In the genomic region with DNA sequence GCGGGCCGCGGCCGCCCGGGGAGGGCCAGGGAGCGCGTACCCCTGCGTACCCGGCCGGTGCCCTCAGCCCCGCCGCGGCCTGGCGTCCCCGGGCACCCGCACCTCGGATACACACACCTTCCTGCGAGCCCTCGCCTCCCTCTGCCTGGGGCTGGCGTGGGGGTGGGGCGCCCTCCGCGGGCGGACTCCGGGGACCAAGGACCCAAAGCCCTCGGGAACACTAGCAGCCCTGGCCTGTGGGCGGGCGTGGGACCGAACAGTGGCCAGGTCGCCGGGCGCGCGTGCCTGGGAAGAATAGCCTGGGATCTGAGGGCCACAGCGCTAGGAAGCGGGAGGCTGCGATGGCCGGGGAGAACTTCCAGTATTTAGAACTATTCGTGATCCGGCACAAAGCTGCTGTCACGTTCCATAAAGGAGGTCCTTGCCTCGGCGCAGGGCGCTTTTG, we compare ENCODE assay signal across 8 mouse cellular contexts. TPM values are rescaled to one million over a fixed set of nuclear protein-coding genes. Genes with fewer than 3 reads are reported as not detected.
DNase-seq lines count a peak whose midpoint lies in the region; ATAC-seq and TF ChIP-seq lines count a peak whose summit lies in the region.

No protein-coding gene starts in this region.

- 0% methylated on average over 44 of the region's 44 CpGs for WGBS in embryonic facial prominence, embryonic 13.5 days
- WGBS in heart, embryonic 14.5 days, result under 1% methylated on average over 44 of the region's 44 CpGs
- under 1% methylated on average over 43 of the region's 44 CpGs for WGBS in kidney, postnatal 0 days
- WGBS in lung, postnatal 0 days, result 0% methylated on average over 36 of the region's 44 CpGs

- H3K4me3 ChIP-seq in embryonic facial prominence, embryonic 13.5 days, result peak overlapping the region; percentile 90
- H3K4me3 ChIP-seq in heart, embryonic 14.5 days (ENCODE audit: control insufficient read depth in 1 of 2, insufficient read depth in 1 of 2, low read depth in 1 of 2, low read length in 2 of 2), result peak overlapping the region; percentile 71 to 97
- peak overlapping the region; percentile 97 for H3K4me3 ChIP-seq in kidney, postnatal 0 days (replicated peaks; ENCODE audit: low read depth, low read length)
- H3K4me3 ChIP-seq in lung, postnatal 0 days (ENCODE audit: low read depth, low read length), result peak overlapping the region; percentile 96

- TF ChIP-seq CTCF in kidney, postnatal 0 days (IDR thresholded peaks at IDR 0.05; ENCODE audit: low read depth), result peak; percentile 2; the same call in 1 of the 2 replicates
- no peak for TF ChIP-seq CTCF in lung, postnatal 0 days (IDR thresholded peaks at IDR 0.05)

- H3K4me2 ChIP-seq in embryonic facial prominence, embryonic 13.5 days, result peak overlapping the region; percentile 78
- H3K4me2 ChIP-seq in heart, embryonic 14.5 days (ENCODE audit: low read length), result peak overlapping the region; percentile 89
- peak overlapping the region; percentile 68 for H3K4me2 ChIP-seq in kidney, postnatal 0 days (ENCODE audit: low read length)
- H3K4me2 ChIP-seq in lung, postnatal 0 days (replicated peaks; ENCODE audit: low read depth, low read length), result peak overlapping the region; percentile 84

- peaks cover 43% of the 10 kb centered on the region for H3K4me1 ChIP-seq in embryonic facial prominence, embryonic 13.5 days
- H3K4me1 ChIP-seq in heart, embryonic 14.5 days (ENCODE audit: control insufficient read depth in 2 of 2, insufficient read depth in 2 of 2, low read length in 2 of 2), result peaks cover 11 to 44% of the 10 kb centered on the region in 2 experiments
- peaks cover 19% of the 10 kb centered on the region for H3K4me1 ChIP-seq in kidney, postnatal 0 days (replicated peaks; ENCODE audit: insufficient read depth, low read length)
- H3K4me1 ChIP-seq in lung, postnatal 0 days (ENCODE audit: insufficient read depth, low read depth, low read length), result peaks cover 13% of the 10 kb centered on the region; the same call in 1 of the 2 replicates

- peak; percentile 36 to 41 for DNase-seq in CD8-positive naive resting alpha-beta T cell, adult 2 months (ENCODE audit: low read depth in 2 of 2, low spot score in 2 of 2)
- DNase-seq in adrenal gland, postnatal 14 days, result peak; percentile 81
- peak; percentile 58 for DNase-seq in kidney, postnatal 0 days (ENCODE audit: low spot score)
- DNase-seq in lung, postnatal 0 days (ENCODE audit: low spot score), result peak; percentile 53
- DNase-seq in ovary, postnatal 10 days (ENCODE audit: low spot score), result peak; percentile 36
- peak; percentile 79 for DNase-seq in thymus, postnatal 25 days

- no peak for ATAC-seq in embryonic facial prominence, embryonic 13.5 days (ENCODE audit: insufficient number of reproducible peaks, insufficient read depth, low FRiP score, low TSS enrichment, low read depth)
- peak; percentile 68 for ATAC-seq in heart, embryonic 14.5 days (ENCODE audit: insufficient number of reproducible peaks, insufficient read depth, low FRiP score, low read depth)
- peak; percentile 80 for ATAC-seq in kidney, postnatal 0 days (replicated peaks; ENCODE audit: low FRiP score, low read depth)
- ATAC-seq in lung, postnatal 0 days, result peak; percentile 65

- H3K9ac ChIP-seq in embryonic facial prominence, embryonic 13.5 days, result peak overlapping the region; percentile 97
- peak overlapping the region; percentile 97 for H3K9ac ChIP-seq in heart, embryonic 14.5 days (ENCODE audit: low read length)
- H3K9ac ChIP-seq in kidney, postnatal 0 days (ENCODE audit: low read depth, low read length), result peak overlapping the region; percentile 95
- H3K9ac ChIP-seq in lung, postnatal 0 days (replicated peaks; ENCODE audit: low read depth), result peak overlapping the region; percentile 79

- peak overlapping the region; percentile 94 for H3K27ac ChIP-seq in embryonic facial prominence, embryonic 13.5 days
- peak overlapping the region; percentile 83 to 94 for H3K27ac ChIP-seq in heart, embryonic 14.5 days (replicated peaks in 1 of 2; ENCODE audit: control insufficient read depth in 1 of 2, insufficient read depth in 1 of 2, low read depth in 2 of 2, low read length in 2 of 2)
- peak overlapping the region; percentile 97 for H3K27ac ChIP-seq in kidney, postnatal 0 days
- peak overlapping the region; percentile 90 for H3K27ac ChIP-seq in lung, postnatal 0 days (ENCODE audit: low read length)

- TF ChIP-seq EP300 in lung, postnatal 0 days (IDR thresholded peaks at IDR 0.05), result no peak

- no peaks in the 10 kb centered on the region for H3K27me3 ChIP-seq in embryonic facial prominence, embryonic 13.5 days
- no peaks in the 10 kb centered on the region for H3K27me3 ChIP-seq in heart, embryonic 14.5 days (ENCODE audit: control insufficient read depth, insufficient read depth, low read length)
- H3K27me3 ChIP-seq in kidney, postnatal 0 days (ENCODE audit: insufficient read depth, low read length), result no peaks in the 10 kb centered on the region
- no peaks in the 10 kb centered on the region for H3K27me3 ChIP-seq in lung, postnatal 0 days (replicated peaks; ENCODE audit: insufficient read depth, low read length)

- H3K9me3 ChIP-seq in embryonic facial prominence, embryonic 13.5 days, result no peaks in the 10 kb centered on the region
- H3K9me3 ChIP-seq in heart, embryonic 14.5 days (ENCODE audit: control insufficient read depth, low read length), result no peaks in the 10 kb centered on the region
- no peaks in the 10 kb centered on the region for H3K9me3 ChIP-seq in kidney, postnatal 0 days (replicated peaks; ENCODE audit: low read length)
- no peaks in the 10 kb centered on the region for H3K9me3 ChIP-seq in lung, postnatal 0 days (ENCODE audit: low read length)

- no peaks in the 10 kb centered on the region for H3K36me3 ChIP-seq in embryonic facial prominence, embryonic 13.5 days
- H3K36me3 ChIP-seq in heart, embryonic 14.5 days (ENCODE audit: control insufficient read depth, insufficient read depth, low read length), result no peaks in the 10 kb centered on the region
- H3K36me3 ChIP-seq in kidney, postnatal 0 days (ENCODE audit: insufficient read depth, low read length), result no peaks in the 10 kb centered on the region
- H3K36me3 ChIP-seq in lung, postnatal 0 days (ENCODE audit: insufficient read depth, low read length), result no peaks in the 10 kb centered on the region

RNA-seq across cellular contexts. Expression of gene Nck2, which starts 1.7 kb away (rescaled TPM):
- 28.1 and 29.2 TPM in 2 replicates for total RNA-seq in adrenal gland, postnatal 14 days (2021)
- 46.6 and 47.0 TPM in 2 replicates for polyA plus RNA-seq in embryonic facial prominence, embryonic 13.5 days (2015; fragmentation: Nextera tagmentation; extraction: Ambion mirVana)
- 28.5 and 28.8 TPM in 2 replicates for polyA plus RNA-seq in heart, embryonic 14.5 days (2014; fragmentation: Nextera tagmentation; extraction: Ambion mirVana)
- 41.8 and 43.0 TPM in 2 replicates for polyA plus RNA-seq in kidney, postnatal 0 days (2015; fragmentation: Nextera tagmentation; extraction: Ambion mirVana)
- 34.0 and 37.9 TPM in 2 replicates for polyA plus RNA-seq in lung, postnatal 0 days (2015; fragmentation: Nextera tagmentation; extraction: Ambion mirVana)
